Mouse (Mus musculus) heart, postnatal 0 days (tissue): ENCODE results near the gene Fmnl2.

Source experiments
- CTCF ChIP-seq: IDR thresholded peaks from 2 replicates; pipeline ENCODE4 v1.5.1; 2016; ENCODE audit warnings: antibody characterized with exemption, control low read depth, low read depth
- EP300 ChIP-seq: IDR thresholded peaks from 2 replicates; pipeline ENCODE4 v1.6.1; 2016; ENCODE audit warnings: antibody characterized with exemption, low read depth

DNA sequence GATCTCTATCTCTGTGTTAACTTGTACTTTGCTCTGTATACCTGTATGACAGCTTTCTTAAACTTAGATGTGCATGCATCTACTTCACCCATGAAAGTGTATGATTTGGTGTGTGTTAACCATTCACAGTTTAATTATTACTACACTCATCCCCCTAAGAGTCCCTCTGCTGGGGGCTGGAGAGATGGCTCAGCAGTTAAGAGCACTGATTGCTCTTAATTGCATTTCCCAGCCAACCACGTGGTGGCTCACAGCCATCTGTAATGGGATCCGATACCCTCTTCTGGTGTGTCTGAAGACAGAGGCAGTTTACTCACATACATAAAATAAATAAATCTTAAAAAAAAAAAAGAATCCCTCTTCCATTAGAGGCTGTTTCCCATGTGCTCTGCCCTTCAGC is 242.4 kb downstream of the Fmnl2 start:
- TF ChIP-seq CTCF (no peak), EP300 (no peak)
